Mouse (Mus musculus): ENCODE data around the gene Ckap4. TPM values are rescaled to one million over a fixed set of nuclear protein-coding genes. Genes with fewer than 3 reads are reported as not detected.
"Not testable (repeated sequence)": the region's sequence is repeated elsewhere in the genome, so short reads cannot be mapped to it uniquely, and the experiment has no call there.

Gene Ckap4
- total RNA-seq, 2 experiments from 2014 or later = 26.0 to 34.3 TPM

- peak; percentile 75 to 78 for DNase-seq (ENCODE audit: low spot score in 2 of 2)
Measured at GRCm38 (mm10) chr10:84514038-84514578, 19.8 kb downstream of the Ckap4 start.

GRCm38 (mm10) chr10:84512766-84513165 lies 21.1 kb downstream of the Ckap4 start:
- DNase-seq (ENCODE audit: low spot score in 2 of 2) = no peak

- DNase-seq (ENCODE audit: low spot score in 2 of 2) = no peak
Measured at GRCm38 (mm10) chr10:84508603-84509002, 25.3 kb downstream of the Ckap4 start.

- no peak for DNase-seq (ENCODE audit: low spot score in 2 of 2)
Measured at GRCm38 (mm10) chr10:84498867-84499266, 35.0 kb downstream of the Ckap4 start.

GRCm38 (mm10) chr10:84496805-84497204 lies 37.1 kb downstream of the Ckap4 start:
- no peak for DNase-seq (ENCODE audit: low spot score in 2 of 2)

GRCm38 (mm10) chr10:84494432-84494831 lies 39.4 kb downstream of the Ckap4 start:
- no peak for DNase-seq (ENCODE audit: low spot score in 2 of 2)

GRCm38 (mm10) chr10:84490115-84490514 lies 43.7 kb downstream of the Ckap4 start:
- no peak for DNase-seq (ENCODE audit: low spot score in 2 of 2)

GRCm38 (mm10) chr10:84488315-84488714 lies 45.5 kb downstream of the Ckap4 start:
- peak; percentile 59 to 65 for DNase-seq (ENCODE audit: low spot score in 2 of 2)

- no peak for DNase-seq (ENCODE audit: low spot score in 2 of 2)
Measured at GRCm38 (mm10) chr10:84484661-84485060, 49.2 kb downstream of the Ckap4 start.

- no peak for DNase-seq (ENCODE audit: low spot score in 2 of 2)
Measured at GRCm38 (mm10) chr10:84483553-84483952, 50.3 kb downstream of the Ckap4 start.

- DNase-seq (ENCODE audit: low spot score in 2 of 2) = no peak
Measured at GRCm38 (mm10) chr10:84483069-84483468, 50.8 kb downstream of the Ckap4 start.

- DNase-seq (ENCODE audit: low spot score in 2 of 2) = not testable (repeated sequence)
Measured at GRCm38 (mm10) chr10:84482418-84482817, 51.4 kb downstream of the Ckap4 start.

- no peak for DNase-seq (ENCODE audit: low spot score in 2 of 2)
Measured at GRCm38 (mm10) chr10:84481327-84481671, 52.6 kb downstream of the Ckap4 start.

GRCm38 (mm10) chr10:84480667-84481326 lies 53.1 kb downstream of the Ckap4 start:
- peak in 1 of 2 experiments; percentile 5 for DNase-seq (ENCODE audit: low spot score in 2 of 2)

- DNase-seq (ENCODE audit: low spot score in 2 of 2) = no peak
Measured at GRCm38 (mm10) chr10:84480146-84480545, 53.7 kb downstream of the Ckap4 start.

GRCm38 (mm10) chr10:84477613-84478076 lies 56.2 kb downstream of the Ckap4 start:
- DNase-seq (ENCODE audit: low spot score in 2 of 2) = no peak

- DNase-seq (ENCODE audit: low spot score in 2 of 2) = no peak
Measured at GRCm38 (mm10) chr10:84477045-84477612, 56.7 kb downstream of the Ckap4 start.

Other genes with a start within 250 kb of the Ckap4 start
- 1 to 10 TPM; 5.4 to 6.8 TPM for gene Nuak1, start 93.5 kb downstream of the Ckap4 start, total RNA-seq (2021)
- gene Tcp11l2, start 42.6 kb upstream of the Ckap4 start, total RNA-seq (2021) = 10 to 100 TPM; 28.1 to 40.9 TPM
- 10 to 100 TPM; 15.3 to 28.2 TPM for gene Polr3b, start 88.2 kb upstream of the Ckap4 start, total RNA-seq (2021)
- gene Rfx4, start 222.0 kb upstream of the Ckap4 start, total RNA-seq (2021) = under 1 TPM in 1 of 2 experiments, not detected in 1; 0.16 TPM